Mouse (Mus musculus) embryonic fibroblast, embryonic 13.5 days (primary cell): ENCODE data around the gene Lrp5.

ENCODE experiments used
- CTCF ChIP-seq: IDR thresholded peaks from 2 replicates; pipeline ENCODE4 v1.5.1; 2011; ENCODE audit warnings: mild to moderate bottlenecking, control low read depth, low read length, moderate library complexity, borderline replicate concordance; ENCODE audit not compliant: insufficient read depth
- POLR2A ChIP-seq: IDR thresholded peaks from 2 replicates; pipeline ENCODE4 v1.6.1; 2011; ENCODE audit warnings: low read depth, mild to moderate bottlenecking, control low read depth, low read length, moderate library complexity

GRCm38 (mm10) chr19:3562752-3563151 is 123.6 kb downstream of the Lrp5 start:
- TF ChIP-seq CTCF, result no peak
- no peak for TF ChIP-seq POLR2A
